Mouse (Mus musculus) Patski (cell line): ENCODE results near the gene Olfr204. TPM values are rescaled to one million over a fixed set of nuclear protein-coding genes. Genes with fewer than 3 reads are reported as not detected.
"Not testable (repeated sequence)": the region's sequence is repeated elsewhere in the genome, so short reads cannot be mapped to it uniquely, and the experiment has no call there.

Experiments used
- ATAC-seq: fragments of 100-300 bp; one replicate; pipeline ENCODE4 v1.8.0; 2021
- CTCF ChIA-PET: fragments of 350-600 bp; sonication (Branson Sonifier 250); formaldehyde crosslinking; loops from one replicate; lab custom pipeline; 2022; ENCODE audit warnings: inconsistent platforms; lab: Charles Lee
- POLR2A ChIA-PET: fragments of 350-600 bp; sonication (Branson Sonifier 250); formaldehyde crosslinking; loops from one replicate; lab custom pipeline; 2022; ENCODE audit warnings: antibody characterized with exemption, inconsistent platforms; lab: Charles Lee
- DNase-seq: peaks from one replicate; pipeline ENCODE4 v3.0.0-alpha.2; 2011; ENCODE audit warnings: low read depth, low spot score
- H3K27me3 ChIP-seq: fragments of 371-371 bp; one replicate; pipeline ENCODE4 v1.5.1; 2021
- CTCF ChIP-seq: fragments of 100-300 bp; IDR thresholded peaks from one replicate; pipeline ENCODE4 v1.5.1; 2021
- in situ Hi-C: fragments of 300-500 bp; cut with MboI; formaldehyde crosslinking; loops from 3 replicates; pipeline ENCODE4 v1.11.1; 2018; ENCODE audit warnings: low pct_unique_long_range_greater_than_20kb, mixed read lengths
- polyA plus RNA-seq: library from polyadenylated mRNA; unstranded; gene quantifications from one replicate; pipeline ENCODE4 v1.2.3, GENCODE M21; 2021

Olfr204 gene
- not detected for polyA plus RNA-seq

GRCm38 (mm10) chr16:59318148-59318547 lies at the start of gene Olfr204:
Olfr204 (minus strand) TSS chr16:59318248.
- TF ChIP-seq CTCF: no peak
- ChIA-PET CTCF (no interaction called here), POLR2A (no interaction called here)
- ATAC-seq: no peak
- in situ Hi-C loops: no loop called here
- DNase-seq: no peak
- no peaks in the 10 kb centered on the region for H3K27me3 ChIP-seq

- peaks cover 3% of the 10 kb centered on the region for H3K27me3 ChIP-seq
- no peak for TF ChIP-seq CTCF
- no peak for DNase-seq
- in situ Hi-C loops: no loop called here
- POLR2A ChIA-PET: interaction anchor here (0.6 kb wide), 1 partner anchor 40 kb away, joined by 3 read pairs; no protein-coding TSS in a partner anchor
- no peak for ATAC-seq
- CTCF ChIA-PET: no interaction called here
Observed at GRCm38 (mm10) chr16:59363893-59364292, 45.8 kb upstream of the Olfr204 start, which contains the start of gene Olfr209. Olfr209 (minus strand) TSS chr16:59363993.

GRCm38 (mm10) chr16:59349146-59349545 lies 31.1 kb upstream of the Olfr204 start, which contains the start of gene Olfr206:
Olfr206 (minus strand) TSS chr16:59349246.
- ATAC-seq: no peak
- no peak for TF ChIP-seq CTCF
- peaks cover 9% of the 10 kb centered on the region for H3K27me3 ChIP-seq
- POLR2A ChIA-PET: no interaction called here
- in situ Hi-C loops: no loop called here
- DNase-seq: no peak
- CTCF ChIA-PET: interaction anchor here (1.4 kb wide), 1 partner anchor 11 kb away, joined by 4 read pairs; no protein-coding TSS in a partner anchor

GRCm38 (mm10) chr16:59331038-59331437 lies 13.0 kb upstream of the Olfr204 start, which contains the start of gene Olfr205:
Olfr205 (minus strand) TSS chr16:59331138.
- ATAC-seq (no peak), DNase-seq (no peak)
- ChIA-PET CTCF (no interaction called here), POLR2A (no interaction called here)
- TF ChIP-seq CTCF: no peak
- no peaks in the 10 kb centered on the region for H3K27me3 ChIP-seq
- in situ Hi-C loops: no loop called here

GRCm38 (mm10) chr16:59323262-59323661 lies 5.2 kb upstream of the Olfr204 start:
- ATAC-seq, DNase-seq, in situ Hi-C loops, H3K27me3 ChIP-seq, POLR2A ChIA-PET, CTCF ChIA-PET: not testable (repeated sequence)

- H3K27me3 ChIP-seq: no peaks in the 10 kb centered on the region
- no peak for TF ChIP-seq CTCF
- in situ Hi-C loops: no loop called here
- DNase-seq: no peak
- POLR2A ChIA-PET: no interaction called here
- CTCF ChIA-PET: no interaction called here
- ATAC-seq: no peak
Observed at GRCm38 (mm10) chr16:59298581-59298980, 19.5 kb downstream of the Olfr204 start, which contains the start of gene Olfr203. Olfr203 (plus strand) TSS chr16:59298881.

- in situ Hi-C loops, DNase-seq, ATAC-seq, POLR2A ChIA-PET, H3K27me3 ChIP-seq, CTCF ChIA-PET: not testable (repeated sequence)
Observed at GRCm38 (mm10) chr16:59287576-59287975, 30.5 kb downstream of the Olfr204 start.

GRCm38 (mm10) chr16:59286693-59287092 lies 31.4 kb downstream of the Olfr204 start, which contains the start of gene Olfr202:
Olfr202 (minus strand) TSS chr16:59286793.
- ATAC-seq (no peak), DNase-seq (no peak)
- H3K27me3 ChIP-seq: no peaks in the 10 kb centered on the region
- no peak for TF ChIP-seq CTCF
- ChIA-PET CTCF (no interaction called here), POLR2A (no interaction called here)
- in situ Hi-C loops: no loop called here

- H3K27me3 ChIP-seq: no peaks in the 10 kb centered on the region
- POLR2A ChIA-PET: no interaction called here
- no peak for ATAC-seq
- no peak for TF ChIP-seq CTCF
- no peak for DNase-seq
- in situ Hi-C loops: no loop called here
- CTCF ChIA-PET: no interaction called here
Observed at GRCm38 (mm10) chr16:59283476-59283875, 34.6 kb downstream of the Olfr204 start.

GRCm38 (mm10) chr16:59280542-59280941 lies 37.5 kb downstream of the Olfr204 start:
- no peak for TF ChIP-seq CTCF
- POLR2A ChIA-PET: no interaction called here
- CTCF ChIA-PET: no interaction called here
- no peak for ATAC-seq
- no peaks in the 10 kb centered on the region for H3K27me3 ChIP-seq
- DNase-seq: no peak
- in situ Hi-C loops: no loop called here

GRCm38 (mm10) chr16:59272532-59272931 lies 45.5 kb downstream of the Olfr204 start, which contains the start of gene Olfr201:
Olfr201 (minus strand) TSS chr16:59272632.
- CTCF ChIA-PET, ATAC-seq: not testable (repeated sequence)

GRCm38 (mm10) chr16:59269097-59269496 lies 49.0 kb downstream of the Olfr204 start:
- in situ Hi-C loops, POLR2A ChIA-PET, ATAC-seq, DNase-seq, CTCF ChIA-PET, H3K27me3 ChIP-seq: not testable (repeated sequence)

More at GRCm38 (mm10) chr16:59272532-59272931, 45.5 kb downstream of the Olfr204 start, which contains the start of gene Olfr201:
- H3K27me3 ChIP-seq, in situ Hi-C loops, POLR2A ChIA-PET, DNase-seq: not testable (repeated sequence)

Other genes starting within 250 kb of the Olfr204 start
- gene Olfr190, start 240.2 kb downstream of the Olfr204 start, polyA plus RNA-seq: not detected
- gene Olfr191, start 228.4 kb downstream of the Olfr204 start, polyA plus RNA-seq: not detected
- not detected for gene Olfr193, start 206.4 kb downstream of the Olfr204 start, polyA plus RNA-seq
- gene Olfr194, start 197.2 kb downstream of the Olfr204 start, polyA plus RNA-seq: not detected
- not detected for gene Olfr195, start 171.2 kb downstream of the Olfr204 start, polyA plus RNA-seq
- not detected for gene Olfr196, start 147.8 kb downstream of the Olfr204 start, polyA plus RNA-seq
- gene Olfr198, start 114.7 kb downstream of the Olfr204 start, polyA plus RNA-seq: not detected
- not detected for gene Olfr199, start 98.5 kb downstream of the Olfr204 start, polyA plus RNA-seq
- not detected for gene Olfr201, start 45.6 kb downstream of the Olfr204 start, polyA plus RNA-seq
- gene Olfr202, start 31.5 kb downstream of the Olfr204 start, polyA plus RNA-seq: not detected
- not detected for gene Olfr203, start 19.4 kb downstream of the Olfr204 start, polyA plus RNA-seq
- not detected for gene Olfr205, start 12.9 kb upstream of the Olfr204 start, polyA plus RNA-seq
- gene Olfr206, start 31.0 kb upstream of the Olfr204 start, polyA plus RNA-seq: not detected
- gene Olfr209, start 45.7 kb upstream of the Olfr204 start, polyA plus RNA-seq: 0.09 TPM
- gene Gabrr3, start 89.1 kb upstream of the Olfr204 start, polyA plus RNA-seq: not detected
- gene Riox2, start 153.5 kb upstream of the Olfr204 start, polyA plus RNA-seq: 24.6 TPM